Mouse (Mus musculus) thymus, adult 18-20 months (tissue): ENCODE data around the gene Fthl17b.
A peak's percentile ranks its signal among the peaks of the same experiment; 100 is the strongest.
"Not testable (repeated sequence)": the region's sequence is repeated elsewhere in the genome, so short reads cannot be mapped to it uniquely, and the experiment has no call there.

Source experiments
- DNase-seq, 2 experiments: peaks; one replicate each; pipeline ENCODE4 v3.0.0; 2022; ENCODE audit warnings: mixed read lengths in 2 of 2

Gene Fthl17b

DNA sequence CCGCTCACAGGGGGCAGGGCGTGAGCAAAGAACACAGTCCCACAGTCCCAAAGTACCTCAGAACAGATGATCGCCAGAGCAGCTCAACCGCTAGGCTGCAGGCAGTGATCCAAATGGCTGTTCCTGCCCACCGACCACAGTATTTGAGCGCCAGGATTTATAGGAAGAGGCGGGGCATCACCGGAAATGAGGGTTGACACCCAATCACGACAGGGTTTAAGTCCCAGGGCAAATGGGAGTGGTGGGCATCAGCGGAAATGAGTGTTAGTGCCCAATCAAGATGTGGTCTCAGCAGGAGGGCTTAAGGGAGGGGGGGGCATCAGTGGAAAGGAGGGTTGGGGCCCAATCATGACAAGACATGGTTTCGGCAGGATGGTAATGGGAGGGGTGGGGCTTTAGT is at the start of gene Fthl17b:
TSS of gene Fthl17b (minus strand) at position 101 of the 400 bp plus-strand sequence.
- DNase-seq: not testable (repeated sequence)

DNA sequence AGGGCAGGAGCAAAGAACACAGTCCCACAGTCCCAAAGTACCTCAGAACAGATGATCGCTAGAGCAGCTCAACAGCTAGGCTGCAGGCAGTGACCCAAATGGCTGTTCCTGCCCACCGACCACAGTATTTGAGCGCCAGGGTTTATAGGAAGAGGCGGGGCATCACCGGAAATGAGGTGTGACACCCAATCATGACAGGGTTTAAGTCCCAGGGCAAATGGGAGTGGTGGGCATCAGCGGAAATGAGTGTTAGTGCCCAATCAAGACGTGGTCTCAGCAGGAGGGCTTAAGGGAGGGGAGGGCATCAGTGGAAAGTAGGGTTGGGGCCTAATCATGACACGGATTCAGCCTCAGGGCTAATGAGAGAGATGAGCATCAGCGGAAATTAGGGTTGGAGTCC is 23.9 kb upstream of the Fthl17b start, which contains the start of gene Fthl17d:
TSS of gene Fthl17d (minus strand) at position 101 of the 400 bp plus-strand sequence.
- DNase-seq: not testable (repeated sequence)

DNA sequence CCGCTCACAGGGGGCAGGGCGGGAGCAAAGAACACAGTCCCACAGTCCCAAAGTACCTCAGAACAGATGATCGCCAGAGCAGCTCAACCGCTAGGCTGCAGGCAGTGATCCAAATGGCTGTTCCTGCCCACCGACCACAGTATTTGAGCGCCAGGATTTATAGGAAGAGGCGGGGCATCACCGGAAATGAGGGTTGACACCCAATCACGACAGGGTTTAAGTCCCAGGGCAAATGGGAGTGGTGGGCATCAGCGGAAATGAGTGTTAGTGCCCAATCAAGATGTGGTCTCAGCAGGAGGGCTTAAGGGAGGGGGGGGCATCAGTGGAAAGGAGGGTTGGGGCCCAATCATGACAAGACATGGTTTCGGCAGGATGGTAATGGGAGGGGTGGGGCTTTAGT is 13.7 kb upstream of the Fthl17b start, which contains the start of gene Fthl17c:
TSS of gene Fthl17c (minus strand) at position 101 of the 400 bp plus-strand sequence.
- DNase-seq: not testable (repeated sequence)

DNA sequence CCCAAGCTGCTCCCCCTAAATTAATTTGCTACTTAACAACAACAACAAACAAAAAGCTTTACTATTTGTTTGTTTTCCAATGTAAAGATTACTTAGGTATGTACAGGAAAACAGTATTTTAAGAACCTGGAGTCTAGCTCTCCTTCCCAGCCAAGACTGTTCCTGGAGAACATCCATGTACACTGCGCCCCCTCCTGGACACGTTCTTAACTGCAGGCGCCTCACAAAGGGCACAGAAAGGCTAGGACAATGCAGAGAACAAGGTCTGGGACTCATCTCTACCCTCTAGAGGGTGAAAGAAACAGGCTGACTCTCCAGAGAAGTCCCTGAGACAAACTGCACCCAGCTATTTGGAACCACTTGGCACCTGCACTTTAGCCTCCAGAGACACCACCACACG is 1.8 kb upstream of the Fthl17b start:
- DNase-seq: not testable (repeated sequence)

DNA sequence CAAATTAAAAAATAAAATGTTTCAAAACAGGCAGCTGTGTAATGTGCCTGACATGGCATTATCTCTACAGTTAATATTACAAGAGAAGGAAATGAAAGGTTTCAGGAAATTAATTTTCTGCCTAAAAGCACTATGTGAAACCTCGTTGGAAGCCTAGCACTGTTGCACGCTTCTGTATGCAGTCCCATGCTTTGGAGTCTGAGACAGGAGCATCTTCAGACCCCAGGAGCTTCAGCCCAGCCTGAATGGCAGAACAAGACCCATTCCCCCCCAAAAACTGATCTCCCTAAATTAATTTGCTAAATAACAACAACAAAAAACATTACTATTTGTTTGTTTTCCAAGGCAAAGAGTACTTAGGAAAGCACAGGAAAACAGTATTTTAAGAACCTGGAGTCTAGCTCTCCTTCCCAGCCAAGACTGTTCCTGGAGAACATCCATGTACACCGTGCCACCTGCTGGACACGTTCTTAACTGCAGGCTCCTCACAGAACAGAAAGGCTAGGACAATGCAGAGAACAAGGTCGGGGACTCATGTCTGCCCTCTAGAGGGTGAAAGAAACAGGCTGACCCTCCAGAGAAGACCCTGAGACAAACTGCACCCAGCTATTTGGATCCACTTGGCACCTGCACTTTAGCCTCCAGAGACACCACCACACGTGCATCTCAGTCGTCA is 14.5 kb downstream of the Fthl17b start:
- peak; percentile 18 to 41 for DNase-seq

DNA sequence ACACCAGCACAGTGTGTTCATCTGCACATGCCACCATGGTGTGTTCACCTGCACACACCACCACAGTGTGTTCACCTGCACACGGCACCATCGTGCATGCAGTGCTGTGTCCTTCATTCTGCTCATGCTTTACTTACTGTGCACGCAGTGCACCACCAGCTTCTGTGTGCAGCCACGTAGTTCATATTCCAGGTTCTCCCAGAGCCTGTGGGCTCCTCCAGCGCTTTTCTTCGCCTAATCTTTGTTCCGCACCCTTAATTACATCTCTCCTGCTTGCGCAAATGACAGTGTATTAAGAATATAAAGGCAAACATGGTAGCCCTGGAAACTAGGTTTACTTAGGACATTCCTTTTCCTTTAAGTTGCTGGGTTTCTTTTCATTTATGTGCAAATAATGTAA is 18.7 kb downstream of the Fthl17b start:
- DNase-seq: no peak

DNA sequence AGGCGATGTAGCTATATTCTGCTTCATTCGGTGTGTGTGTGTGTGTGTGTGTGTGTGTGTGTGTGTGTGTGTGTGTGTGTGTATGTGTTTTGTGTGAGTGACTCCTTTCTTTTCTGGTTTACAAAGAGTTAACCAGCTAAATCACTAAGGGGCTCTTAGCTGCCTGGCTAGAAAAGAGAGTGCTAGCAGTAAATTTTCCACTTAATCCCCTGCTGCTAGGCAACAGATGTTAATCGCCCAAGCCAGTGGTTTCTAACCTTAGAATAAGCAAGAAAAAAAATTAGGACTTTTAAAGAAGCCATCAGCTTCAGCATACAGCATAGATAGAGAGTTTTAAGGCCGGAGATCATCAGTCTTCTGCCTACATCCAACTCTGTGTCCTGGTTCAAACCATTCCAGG is 35.5 kb downstream of the Fthl17b start:
- DNase-seq: no peak

DNA sequence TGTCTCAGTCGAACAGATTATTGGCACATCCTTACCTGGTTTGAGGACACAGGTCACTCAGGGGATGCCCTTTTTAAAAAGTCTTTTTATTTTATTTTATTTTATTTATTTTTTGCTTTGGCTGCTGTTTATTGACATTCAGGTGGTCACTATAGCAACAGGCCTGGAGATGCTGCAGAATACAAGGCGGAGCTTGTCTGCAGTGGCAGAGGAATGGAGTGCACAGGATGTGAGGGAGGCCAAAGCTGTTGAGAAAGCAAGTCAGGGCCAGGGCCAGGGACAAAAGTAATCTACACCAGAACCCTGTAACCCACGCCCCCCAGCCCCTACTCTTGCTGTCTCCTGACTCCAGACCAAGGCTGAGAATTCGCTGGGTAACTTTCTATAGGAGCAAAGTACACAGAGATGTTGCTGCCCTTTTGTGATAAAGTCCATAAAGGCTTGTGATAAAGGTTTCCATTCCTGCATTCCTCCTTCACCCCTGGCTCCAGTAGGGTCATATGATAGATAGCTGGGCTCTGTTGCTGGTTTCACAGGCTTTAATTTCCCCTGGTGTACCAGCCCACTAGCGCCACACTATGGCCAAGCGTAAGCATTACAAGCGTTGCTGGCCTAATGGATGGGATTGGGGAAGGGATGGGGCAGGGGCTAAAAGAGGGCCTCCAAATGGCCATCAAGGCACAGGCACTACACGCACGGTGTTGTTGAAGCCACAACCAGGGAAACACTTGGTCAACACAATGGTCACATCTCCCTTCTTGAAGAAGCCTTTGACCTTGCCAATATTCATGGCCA is 40.8 kb downstream of the Fthl17b start:
- no peak for DNase-seq

DNA sequence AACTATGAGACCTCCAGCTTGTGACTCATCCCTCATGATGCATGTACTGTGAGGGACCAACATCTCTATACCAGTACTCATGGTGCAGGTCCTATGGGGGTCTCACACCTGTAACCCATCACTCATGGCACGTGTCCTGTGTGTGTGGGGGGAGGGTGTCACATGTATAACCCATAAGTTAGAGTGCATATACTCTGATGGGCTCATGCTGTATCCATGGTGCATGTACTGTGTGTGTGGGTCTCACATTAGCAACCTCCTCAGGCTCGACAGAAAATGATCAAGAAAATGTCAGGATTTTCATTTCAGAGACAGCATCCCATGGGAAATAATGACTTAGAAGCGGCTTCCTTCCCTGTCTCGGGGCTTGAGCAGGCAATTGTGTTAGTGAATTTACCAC is 41.7 kb downstream of the Fthl17b start:
- DNase-seq: no peak
